Mouse (Mus musculus) embryo, embryonic 10.5 days (tissue): ENCODE results near the gene Sirpb1c.
"Not testable (repeated sequence)": the region's sequence is repeated elsewhere in the genome, so short reads cannot be mapped to it uniquely, and the experiment has no call there.

Experiments used
- DNase-seq: peaks from one replicate; pipeline ENCODE4 v3.0.0-alpha.2; 2015; ENCODE audit warnings: low spot score

The Sirpb1c gene

GRCm38 (mm10) chr3:15848280-15848679 lies at the start of gene Sirpb1c:
Gene Sirpb1c (minus strand): TSS chr3:15848528.
- not testable (repeated sequence) for DNase-seq

- DNase-seq: no peak
Measured at GRCm38 (mm10) chr3:15886380-15886779, 38.1 kb upstream of the Sirpb1c start.

GRCm38 (mm10) chr3:15855773-15856172 lies 7.4 kb upstream of the Sirpb1c start:
- not testable (repeated sequence) for DNase-seq

GRCm38 (mm10) chr3:15849922-15850321 lies 1.6 kb upstream of the Sirpb1c start:
- no peak for DNase-seq

GRCm38 (mm10) chr3:15847332-15848047 lies 838 bp downstream of the Sirpb1c start:
- DNase-seq: no peak

- DNase-seq: not testable (repeated sequence)
Measured at GRCm38 (mm10) chr3:15773642-15774041, 74.7 kb downstream of the Sirpb1c start.
